Mouse (Mus musculus): Measurements from ENCODE around the gene Aurkb. TPM values are rescaled to one million over a fixed set of nuclear protein-coding genes. Genes with fewer than 3 reads are reported as not detected.

The Aurkb gene
- polyA plus RNA-seq, 1 experiment from 2014 or later: 101 TPM

DNA sequence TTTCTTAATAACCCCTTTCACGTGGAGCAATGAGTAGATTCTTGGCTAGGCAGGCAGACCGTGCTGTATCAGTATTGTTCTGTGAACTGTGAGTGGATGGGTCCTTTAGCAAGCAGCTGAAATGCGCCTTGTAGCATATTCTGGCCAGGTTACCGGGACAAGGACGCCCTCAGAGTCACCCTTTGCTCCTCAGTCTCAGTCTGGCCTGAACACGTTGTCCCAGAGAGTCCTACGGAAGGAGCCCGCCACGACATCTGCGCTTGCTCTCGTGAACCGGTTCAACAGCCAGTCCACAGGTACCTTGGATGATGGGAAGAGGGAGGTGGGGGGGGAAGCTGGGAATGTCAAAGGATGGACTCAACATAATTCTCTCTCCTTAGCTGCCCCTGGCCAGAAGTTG is 2.1 kb downstream of the Aurkb start:
- Histone ChIP-seq H3K4me2 (ENCODE audit: low read depth, low read length) (peak overlapping the region; percentile 77), H3K4me3 (ENCODE audit: low read depth, low read length) (peak overlapping the region; percentile 77), H3K9me3 (replicated peaks; ENCODE audit: control insufficient read depth, low read length) (no peaks in the 10 kb centered on the region), H3K27ac (ENCODE audit: low read length) (no peak overlapping the region), H3K9ac (ENCODE audit: low read depth, low read length) (peak overlapping the region; percentile 88), H3K36me3 (ENCODE audit: control insufficient read depth, insufficient read depth) (peaks cover 44% of the 10 kb centered on the region), H3K4me1 (ENCODE audit: control insufficient read depth, low read depth, low read length) (peaks cover 24% of the 10 kb centered on the region), H3K27me3 (ENCODE audit: control insufficient read depth, insufficient read depth, low read depth, low read length) (no peaks in the 10 kb centered on the region)
- ATAC-seq (ENCODE audit: low read depth): no peak
- WGBS (ENCODE audit: insufficient replicate concordance): 87% methylated on average over 12 of the region's 12 CpGs

DNA sequence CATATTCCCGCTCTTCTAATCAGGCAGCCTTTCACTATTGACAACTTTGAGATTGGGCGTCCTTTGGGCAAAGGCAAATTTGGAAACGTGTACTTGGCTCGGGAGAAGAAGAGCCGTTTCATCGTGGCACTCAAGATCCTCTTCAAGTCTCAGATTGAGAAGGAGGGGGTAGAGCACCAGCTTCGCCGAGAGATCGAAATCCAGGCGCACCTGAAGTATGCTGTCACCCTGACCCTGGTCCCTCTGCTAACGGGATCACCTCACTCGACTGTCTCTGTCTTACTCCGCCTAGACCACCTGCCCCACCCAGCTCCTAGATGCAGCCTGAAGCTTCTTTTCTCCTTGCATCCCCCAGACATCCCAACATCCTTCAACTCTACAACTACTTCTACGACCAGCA is 2.7 kb downstream of the Aurkb start:
- Histone ChIP-seq H3K4me2 (ENCODE audit: low read depth, low read length) (no peak overlapping the region), H3K9me3 (replicated peaks; ENCODE audit: control insufficient read depth, low read length) (no peaks in the 10 kb centered on the region), H3K36me3 (ENCODE audit: control insufficient read depth, insufficient read depth) (peaks cover 44% of the 10 kb centered on the region), H3K27me3 (ENCODE audit: control insufficient read depth, insufficient read depth, low read depth, low read length) (no peaks in the 10 kb centered on the region), H3K4me3 (ENCODE audit: low read depth, low read length) (peak overlapping the region; percentile 4), H3K9ac (ENCODE audit: low read depth, low read length) (no peak overlapping the region), H3K27ac (ENCODE audit: low read length) (no peak overlapping the region), H3K4me1 (ENCODE audit: control insufficient read depth, low read depth, low read length) (peaks cover 24% of the 10 kb centered on the region)
- WGBS (ENCODE audit: insufficient replicate concordance): 87% methylated on average over 14 of the region's 14 CpGs
- no peak for ATAC-seq (ENCODE audit: low read depth)

DNA sequence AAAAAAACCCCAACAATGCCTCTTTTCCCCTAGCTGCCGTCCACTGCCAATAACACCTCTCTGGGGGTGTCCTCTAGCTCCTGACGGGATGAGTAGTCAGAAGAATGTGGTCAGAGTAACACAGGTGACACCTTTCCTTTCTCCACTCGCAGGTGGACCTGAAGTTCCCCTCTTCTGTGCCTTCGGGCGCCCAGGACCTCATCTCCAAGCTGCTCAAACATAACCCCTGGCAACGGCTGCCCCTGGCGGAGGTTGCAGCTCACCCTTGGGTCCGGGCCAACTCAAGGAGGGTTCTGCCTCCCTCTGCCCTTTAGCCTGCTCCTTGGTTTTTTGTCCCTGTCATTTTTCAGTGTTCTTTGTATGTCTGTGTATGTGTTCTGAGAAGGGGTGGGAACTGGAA is 5.3 kb downstream of the Aurkb start:
- ATAC-seq (ENCODE audit: low read depth): no peak
- H3K4me3 ChIP-seq (ENCODE audit: low read depth, low read length): no peak overlapping the region
- H3K9me3 ChIP-seq (replicated peaks; ENCODE audit: control insufficient read depth, low read length): no peaks in the 10 kb centered on the region
- H3K36me3 ChIP-seq (ENCODE audit: control insufficient read depth, insufficient read depth): peaks cover 44% of the 10 kb centered on the region
- H3K4me2 ChIP-seq (ENCODE audit: low read depth, low read length): no peak overlapping the region
- H3K27ac ChIP-seq (ENCODE audit: low read length): no peak overlapping the region
- H3K27me3 ChIP-seq (ENCODE audit: control insufficient read depth, insufficient read depth, low read depth, low read length): no peaks in the 10 kb centered on the region
- peaks cover 19% of the 10 kb centered on the region for H3K4me1 ChIP-seq (ENCODE audit: control insufficient read depth, low read depth, low read length)
- H3K9ac ChIP-seq (ENCODE audit: low read depth, low read length): no peak overlapping the region
- WGBS (ENCODE audit: insufficient replicate concordance): 89% methylated on average over 8 of the region's 8 CpGs

DNA sequence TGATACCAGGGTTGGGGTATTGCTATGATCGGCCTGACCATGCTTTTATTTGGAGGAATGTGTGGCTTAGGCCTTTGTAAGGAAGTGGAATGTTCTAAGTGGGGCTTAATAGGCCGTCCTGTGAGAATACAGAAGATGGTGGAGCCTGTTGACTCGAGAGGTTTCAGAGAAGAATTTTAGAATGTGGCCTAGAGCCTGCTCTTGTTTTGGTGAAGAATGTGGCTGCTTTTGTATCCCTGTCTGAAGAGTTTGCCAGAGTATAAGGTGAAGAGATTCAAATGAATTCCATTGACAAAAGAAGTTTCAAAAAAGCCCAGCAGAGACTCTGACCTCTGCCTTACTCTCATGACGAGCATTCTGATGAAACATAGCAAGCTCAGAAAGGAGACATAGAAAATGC is 6.3 kb downstream of the Aurkb start:
- no peaks in the 10 kb centered on the region for H3K9me3 ChIP-seq (replicated peaks; ENCODE audit: control insufficient read depth, low read length)
- WGBS (ENCODE audit: insufficient replicate concordance): 87% methylated on average over 4 of the region's 4 CpGs
- ATAC-seq (ENCODE audit: low read depth): no peak
- H3K4me2 ChIP-seq (ENCODE audit: low read depth, low read length): no peak overlapping the region
- peaks cover 18% of the 10 kb centered on the region for H3K4me1 ChIP-seq (ENCODE audit: control insufficient read depth, low read depth, low read length)
- peaks cover 44% of the 10 kb centered on the region for H3K36me3 ChIP-seq (ENCODE audit: control insufficient read depth, insufficient read depth)
- H3K27ac ChIP-seq (ENCODE audit: low read length): no peak overlapping the region
- H3K4me3 ChIP-seq (ENCODE audit: low read depth, low read length): no peak overlapping the region
- H3K27me3 ChIP-seq (ENCODE audit: control insufficient read depth, insufficient read depth, low read depth, low read length): no peaks in the 10 kb centered on the region
- H3K9ac ChIP-seq (ENCODE audit: low read depth, low read length): no peak overlapping the region

DNA sequence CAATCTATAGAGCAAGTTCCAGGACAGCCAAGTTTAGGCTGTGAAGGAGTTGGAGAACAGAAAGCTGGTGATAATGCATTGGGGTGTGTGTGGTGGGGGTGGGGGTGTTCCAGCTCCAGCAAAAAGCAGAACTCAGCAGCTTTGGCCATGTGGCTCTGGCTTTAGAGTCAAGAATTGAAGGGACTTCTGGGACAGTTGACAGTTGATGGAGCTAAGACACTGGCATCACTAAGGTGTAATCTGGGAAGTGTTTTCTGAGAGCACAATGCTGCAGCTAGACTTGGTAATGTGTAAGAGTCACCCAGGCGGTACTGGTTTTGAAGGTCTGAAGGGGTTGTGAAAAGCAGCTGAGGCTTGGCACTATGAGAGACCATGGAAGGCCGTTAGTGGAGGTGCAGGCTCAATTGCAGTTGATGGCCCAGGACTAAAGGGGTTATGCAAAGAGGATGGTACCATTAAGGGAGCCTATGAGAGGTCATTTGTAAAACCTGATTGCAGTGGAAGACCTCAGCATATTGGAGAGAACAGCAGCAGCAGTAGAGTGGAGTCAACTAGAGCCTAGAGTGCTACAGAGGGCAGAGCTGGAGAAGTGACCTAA is 7.5 kb downstream of the Aurkb start:
- H3K4me3 ChIP-seq (ENCODE audit: low read depth, low read length): no peak overlapping the region
- no peak overlapping the region for H3K27ac ChIP-seq (ENCODE audit: low read length)
- peaks cover 40% of the 10 kb centered on the region for H3K36me3 ChIP-seq (ENCODE audit: control insufficient read depth, insufficient read depth)
- H3K4me2 ChIP-seq (ENCODE audit: low read depth, low read length): no peak overlapping the region
- no peaks in the 10 kb centered on the region for H3K9me3 ChIP-seq (replicated peaks; ENCODE audit: control insufficient read depth, low read length)
- 83% methylated on average over 2 of the region's 2 CpGs for WGBS (ENCODE audit: insufficient replicate concordance)
- H3K4me1 ChIP-seq (ENCODE audit: control insufficient read depth, low read depth, low read length): peaks cover 6% of the 10 kb centered on the region; the same call in 1 of the 2 replicates
- H3K27me3 ChIP-seq (ENCODE audit: control insufficient read depth, insufficient read depth, low read depth, low read length): no peaks in the 10 kb centered on the region
- no peak for ATAC-seq (ENCODE audit: low read depth)
- no peak overlapping the region for H3K9ac ChIP-seq (ENCODE audit: low read depth, low read length)

DNA sequence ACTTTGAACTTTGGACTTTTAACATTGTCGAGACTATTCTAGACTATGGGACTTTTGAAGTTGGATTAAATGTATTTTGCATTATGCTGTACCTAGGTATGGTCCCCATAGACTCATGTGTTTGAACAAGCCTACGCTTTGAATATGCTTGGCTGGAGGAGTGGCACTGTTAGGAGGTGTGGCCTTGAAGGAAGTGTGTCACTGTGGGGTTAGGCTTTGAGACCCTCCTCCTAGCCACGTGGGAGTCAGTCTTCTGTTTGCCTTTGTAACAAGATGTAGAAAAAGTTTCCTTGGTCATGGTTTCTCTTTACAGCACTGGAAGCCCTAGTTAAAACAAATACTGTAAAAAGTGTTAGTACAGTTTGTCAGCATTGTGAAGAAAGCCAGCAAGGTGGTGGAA is 8.4 kb downstream of the Aurkb start:
- ATAC-seq (ENCODE audit: low read depth): no peak
- 54% methylated on average over 3 of the region's 3 CpGs for WGBS (ENCODE audit: insufficient replicate concordance)
- Histone ChIP-seq H3K9ac (ENCODE audit: low read depth, low read length) (no peak overlapping the region), H3K4me1 (ENCODE audit: control insufficient read depth, low read depth, low read length) (peaks cover 12% of the 10 kb centered on the region), H3K27ac (ENCODE audit: low read length) (no peak overlapping the region), H3K27me3 (ENCODE audit: control insufficient read depth, insufficient read depth, low read depth, low read length) (no peaks in the 10 kb centered on the region), H3K9me3 (replicated peaks; ENCODE audit: control insufficient read depth, low read length) (no peaks in the 10 kb centered on the region), H3K4me2 (ENCODE audit: low read depth, low read length) (no peak overlapping the region), H3K4me3 (ENCODE audit: low read depth, low read length) (no peak overlapping the region), H3K36me3 (ENCODE audit: control insufficient read depth, insufficient read depth) (peaks cover 31% of the 10 kb centered on the region)

DNA sequence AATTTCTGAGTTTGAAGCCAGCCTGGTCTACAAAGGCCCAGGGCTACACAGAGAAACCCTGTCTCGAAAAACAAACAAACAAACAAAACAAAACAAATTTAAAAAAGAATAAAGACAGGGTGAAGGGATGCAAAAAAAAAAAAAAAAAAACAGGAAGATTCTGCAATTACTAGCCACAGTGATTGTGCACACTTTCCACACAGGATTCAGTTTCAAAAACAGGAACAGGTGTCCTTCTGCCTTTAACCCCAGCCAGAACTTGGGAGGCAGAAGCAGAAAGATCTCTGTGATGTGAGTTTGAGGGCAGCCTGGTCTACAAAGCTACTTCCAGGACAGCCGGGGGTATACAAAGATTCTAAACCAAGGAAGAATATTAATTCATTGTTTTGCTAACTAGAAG is 12.8 kb downstream of the Aurkb start:
- Histone ChIP-seq H3K9me3 (replicated peaks; ENCODE audit: control insufficient read depth, low read length) (no peaks in the 10 kb centered on the region), H3K9ac (ENCODE audit: low read depth, low read length) (peak overlapping the region; percentile 74), H3K4me3 (ENCODE audit: low read depth, low read length) (peak overlapping the region; percentile 99), H3K27me3 (ENCODE audit: control insufficient read depth, insufficient read depth, low read depth, low read length) (no peaks in the 10 kb centered on the region), H3K36me3 (ENCODE audit: control insufficient read depth, insufficient read depth) (no peaks in the 10 kb centered on the region), H3K4me1 (ENCODE audit: control insufficient read depth, low read depth, low read length) (peaks cover 25% of the 10 kb centered on the region), H3K27ac (ENCODE audit: low read length) (peak overlapping the region; percentile 89), H3K4me2 (ENCODE audit: low read depth, low read length) (peak overlapping the region; percentile 89)
- ATAC-seq (ENCODE audit: low read depth): no peak
- WGBS (ENCODE audit: insufficient replicate concordance): 51% methylated on average over 2 of the region's 2 CpGs

DNA sequence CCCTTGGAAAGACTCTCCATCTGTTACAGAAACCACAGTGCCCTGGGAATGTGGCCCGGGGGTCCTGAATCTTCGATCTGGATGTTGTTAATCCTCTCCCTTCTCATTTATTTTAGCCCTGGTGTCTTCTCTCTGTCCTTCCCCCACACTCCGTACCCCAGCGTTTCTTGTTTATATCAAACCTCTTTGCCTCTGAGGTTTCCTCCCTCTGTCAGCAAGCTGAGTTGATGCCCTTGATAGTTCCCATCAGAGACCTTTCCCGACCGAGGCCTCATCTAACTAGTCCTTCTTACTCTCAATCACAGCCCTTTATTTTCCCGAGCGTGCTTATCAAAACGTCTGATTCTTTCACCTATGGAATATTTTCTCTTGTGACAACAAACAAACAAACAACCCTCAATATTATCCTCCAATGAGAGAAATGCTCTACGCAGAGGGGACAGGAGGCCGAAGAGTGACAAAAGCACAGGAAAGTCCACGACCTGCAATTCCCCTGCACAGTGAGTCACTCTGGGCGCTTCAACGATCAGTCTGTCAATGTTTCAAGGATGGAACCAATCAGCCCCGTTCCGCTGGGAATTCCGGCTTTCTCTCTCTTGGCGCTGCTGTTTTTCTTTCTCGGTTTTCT is 13.4 kb downstream of the Aurkb start:
- peak overlapping the region; percentile 99 for H3K4me3 ChIP-seq (ENCODE audit: low read depth, low read length)
- peaks cover 26% of the 10 kb centered on the region for H3K4me1 ChIP-seq (ENCODE audit: control insufficient read depth, low read depth, low read length)
- H3K9me3 ChIP-seq (replicated peaks; ENCODE audit: control insufficient read depth, low read length): no peaks in the 10 kb centered on the region
- H3K9ac ChIP-seq (ENCODE audit: low read depth, low read length): peak overlapping the region; percentile 74
- H3K27ac ChIP-seq (ENCODE audit: low read length): peak overlapping the region; percentile 89
- H3K36me3 ChIP-seq (ENCODE audit: control insufficient read depth, insufficient read depth): no peaks in the 10 kb centered on the region
- no peaks in the 10 kb centered on the region for H3K27me3 ChIP-seq (ENCODE audit: control insufficient read depth, insufficient read depth, low read depth, low read length)
- peak overlapping the region; percentile 89 for H3K4me2 ChIP-seq (ENCODE audit: low read depth, low read length)
- no peak for ATAC-seq (ENCODE audit: low read depth)
- WGBS (ENCODE audit: insufficient replicate concordance): 2% methylated on average over 19 of the region's 19 CpGs

DNA sequence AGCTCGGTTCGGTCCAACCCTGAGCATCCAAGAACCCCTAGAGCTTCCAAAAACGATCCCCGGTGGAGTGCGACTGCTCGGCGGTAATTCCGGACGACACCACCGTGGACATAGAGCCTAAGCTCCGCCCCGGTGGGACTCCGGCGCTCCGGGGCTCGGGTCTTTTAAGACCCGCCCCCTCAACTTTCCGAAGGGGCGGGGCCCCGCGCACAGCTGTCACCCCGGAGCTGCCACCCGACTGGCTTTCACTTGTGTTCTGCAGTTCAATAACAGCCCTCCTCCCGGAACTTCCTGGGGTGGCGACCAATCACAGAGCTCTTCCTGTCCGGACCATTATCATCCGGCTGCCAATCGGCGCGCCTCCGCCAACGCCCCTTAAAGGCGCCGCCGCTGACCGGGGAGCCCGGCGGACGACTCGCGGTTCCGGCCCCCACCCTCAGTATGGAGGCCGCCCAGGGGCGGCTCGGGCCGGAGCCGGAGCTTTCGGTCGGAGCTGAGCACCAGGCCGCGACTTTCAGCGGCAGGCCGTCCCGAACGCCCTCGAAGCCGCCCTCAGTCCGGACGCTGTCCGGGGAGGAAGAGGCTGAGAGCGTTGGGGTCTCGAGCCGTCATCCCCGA is 14.0 kb downstream of the Aurkb start, which contains the start of gene Borcs6:
Gene Borcs6 (plus strand): TSS at position 361 of the 618 bp plus-strand sequence.
- peak within 1 kb of the TSS; percentile 99 for H3K4me3 ChIP-seq (ENCODE audit: low read depth, low read length)
- no peaks in the 10 kb centered on the region for H3K9me3 ChIP-seq (replicated peaks; ENCODE audit: control insufficient read depth, low read length)
- under 1% methylated on average over 64 of the region's 64 CpGs for WGBS (ENCODE audit: insufficient replicate concordance)
- peak; percentile 87 for ATAC-seq (ENCODE audit: low read depth)
- H3K36me3 ChIP-seq (ENCODE audit: control insufficient read depth, insufficient read depth): no peaks in the 10 kb centered on the region
- H3K4me1 ChIP-seq (ENCODE audit: control insufficient read depth, low read depth, low read length): peaks cover 32% of the 10 kb centered on the region
- H3K9ac ChIP-seq (ENCODE audit: low read depth, low read length): peak within 1 kb of the TSS; percentile 99
- H3K27me3 ChIP-seq (ENCODE audit: control insufficient read depth, insufficient read depth, low read depth, low read length): no peaks in the 10 kb centered on the region
- H3K4me2 ChIP-seq (ENCODE audit: low read depth, low read length): peak within 1 kb of the TSS; percentile 97
- H3K27ac ChIP-seq (ENCODE audit: low read length): peak within 1 kb of the TSS; percentile 94

All from liver, embryonic 16.5 days (tissue).